Mouse (Mus musculus): ENCODE data around the gene Fam160a2.

Gene Fam160a2

GRCm38 (mm10) chr7:105399935-105400624 lies at the start of gene Fam160a2:
TSS of gene Fam160a2 (minus strand) at chr7:105400054.
- DNase-seq (ENCODE audit: inconsistent age in 2 of 2, low spot score in 1 of 2), result peak; percentile 100

DNA sequence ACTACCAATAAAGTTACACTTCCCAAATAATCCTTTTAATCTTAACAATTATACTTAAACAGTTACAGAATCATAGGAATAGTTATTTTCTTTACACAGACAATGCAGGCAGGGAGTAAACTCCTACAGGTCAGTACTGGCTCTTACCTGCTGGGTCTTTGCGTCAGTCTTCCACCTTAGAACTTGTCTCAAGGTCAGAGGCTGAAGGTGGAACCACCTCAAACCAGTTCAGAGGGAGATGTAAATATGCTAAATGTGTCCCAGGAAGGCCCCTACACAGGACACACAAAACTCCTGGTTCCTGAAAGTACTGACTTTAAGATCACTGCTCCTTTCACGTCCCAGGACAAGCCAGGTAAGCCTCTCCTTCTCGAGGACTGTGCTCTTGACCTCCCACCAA lies 45.2 kb upstream of the Fam160a2 start:
- DNase-seq (ENCODE audit: inconsistent age in 2 of 2, low spot score in 1 of 2), result no peak

- no peak for DNase-seq (ENCODE audit: inconsistent age in 2 of 2, low spot score in 1 of 2)
Observed at GRCm38 (mm10) chr7:105441426-105441825, 41.6 kb upstream of the Fam160a2 start.

GRCm38 (mm10) chr7:105437979-105438772 lies 38.3 kb upstream of the Fam160a2 start:
- no peak for DNase-seq (ENCODE audit: inconsistent age in 2 of 2, low spot score in 1 of 2)

DNA sequence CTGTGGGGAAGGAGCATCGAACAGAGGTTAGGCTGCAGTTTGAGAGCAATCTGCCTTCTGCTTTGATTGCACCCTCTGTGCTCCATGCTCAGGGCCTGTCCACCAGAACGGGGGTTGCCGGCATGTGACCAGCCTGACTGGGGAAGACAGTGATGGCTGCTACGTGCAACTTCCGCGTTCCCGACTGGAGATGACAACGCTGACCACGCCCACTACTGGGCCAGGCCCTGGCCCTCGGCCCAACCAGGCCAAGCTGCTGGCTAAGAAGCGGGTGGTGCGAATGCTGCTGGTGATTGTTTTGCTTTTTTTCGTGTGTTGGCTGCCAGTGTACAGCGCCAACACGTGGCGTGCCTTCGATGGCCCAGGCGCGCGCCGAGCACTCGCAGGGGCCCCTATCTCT lies 34.9 kb upstream of the Fam160a2 start:
- DNase-seq (ENCODE audit: inconsistent age in 2 of 2, low spot score in 1 of 2), result no peak

GRCm38 (mm10) chr7:105433859-105434258 lies 34.0 kb upstream of the Fam160a2 start:
- DNase-seq (ENCODE audit: inconsistent age in 2 of 2, low spot score in 1 of 2), result no peak

GRCm38 (mm10) chr7:105432058-105432457 lies 32.2 kb upstream of the Fam160a2 start:
- no peak for DNase-seq (ENCODE audit: inconsistent age in 2 of 2, low spot score in 1 of 2)

- DNase-seq (ENCODE audit: inconsistent age in 2 of 2, low spot score in 1 of 2), result no peak
Observed at GRCm38 (mm10) chr7:105426051-105426450, 26.2 kb upstream of the Fam160a2 start.

GRCm38 (mm10) chr7:105425424-105426043 lies 25.7 kb upstream of the Fam160a2 start, which contains the start of gene Cckbr:
TSS of gene Cckbr (plus strand) at chr7:105425731.
- DNase-seq (ENCODE audit: inconsistent age in 2 of 2, low spot score in 1 of 2), result no peak

DNA sequence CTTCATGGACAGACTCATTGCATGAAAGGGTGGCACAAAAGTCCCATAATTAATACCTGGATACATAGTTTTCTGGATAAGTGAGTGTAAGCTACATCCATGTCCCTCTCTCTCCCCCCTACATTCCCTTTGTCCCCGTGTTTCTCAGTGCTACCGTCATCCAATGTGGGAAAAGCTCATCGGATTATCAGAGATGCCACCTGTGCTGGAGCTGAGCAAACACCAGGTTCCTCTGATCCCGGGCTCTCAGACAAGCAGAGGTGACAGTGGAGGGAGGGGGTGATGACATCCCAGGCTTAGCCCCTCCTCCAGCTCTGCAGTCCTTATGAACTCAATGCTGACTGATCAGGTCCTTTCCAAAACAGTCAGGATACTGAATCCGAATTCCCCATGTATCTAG lies 24.5 kb upstream of the Fam160a2 start:
- no peak for DNase-seq (ENCODE audit: inconsistent age in 2 of 2, low spot score in 1 of 2)

GRCm38 (mm10) chr7:105420903-105421302 lies 21.0 kb upstream of the Fam160a2 start:
- DNase-seq (ENCODE audit: inconsistent age in 2 of 2, low spot score in 1 of 2), result no peak

DNA sequence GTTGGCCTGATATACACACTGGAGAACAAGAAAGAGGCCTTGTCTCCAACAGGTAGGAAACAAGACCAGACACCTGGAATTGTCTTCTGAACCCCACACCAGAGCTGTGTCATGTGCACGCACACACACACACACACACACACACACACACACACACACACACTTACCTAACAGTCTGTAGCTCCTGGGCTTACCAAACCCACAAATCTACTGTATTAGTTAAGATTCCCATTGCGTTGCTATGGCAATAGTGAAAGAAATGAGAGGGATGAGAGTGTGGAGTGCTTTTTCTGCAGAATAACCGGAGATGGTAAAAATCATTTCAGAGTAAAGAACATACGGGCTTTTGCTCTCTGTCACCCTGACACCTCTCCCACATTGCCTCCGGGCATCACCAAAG lies 18.3 kb upstream of the Fam160a2 start:
- DNase-seq (ENCODE audit: inconsistent age in 2 of 2, low spot score in 1 of 2), result no peak

DNA sequence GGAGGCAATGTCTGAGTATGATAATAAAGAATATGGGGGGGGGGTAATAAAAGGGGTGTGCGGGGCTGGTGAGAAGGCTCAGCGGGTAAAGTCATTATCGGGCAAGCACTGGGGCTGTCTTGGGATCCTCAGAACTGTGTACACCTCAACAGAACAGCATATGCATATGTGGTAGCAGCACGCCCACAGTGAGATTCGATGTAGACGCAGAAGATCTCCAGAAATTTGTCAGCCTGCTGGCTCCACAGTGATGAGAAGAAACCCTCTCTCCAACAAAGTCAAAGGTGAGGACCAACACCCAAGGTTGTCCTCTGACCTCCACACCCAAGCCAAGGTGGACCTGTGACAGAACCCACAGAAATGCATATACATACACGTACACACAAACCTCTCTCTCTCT lies 16.7 kb upstream of the Fam160a2 start:
- DNase-seq (ENCODE audit: inconsistent age in 2 of 2, low spot score in 1 of 2), result no peak

DNA sequence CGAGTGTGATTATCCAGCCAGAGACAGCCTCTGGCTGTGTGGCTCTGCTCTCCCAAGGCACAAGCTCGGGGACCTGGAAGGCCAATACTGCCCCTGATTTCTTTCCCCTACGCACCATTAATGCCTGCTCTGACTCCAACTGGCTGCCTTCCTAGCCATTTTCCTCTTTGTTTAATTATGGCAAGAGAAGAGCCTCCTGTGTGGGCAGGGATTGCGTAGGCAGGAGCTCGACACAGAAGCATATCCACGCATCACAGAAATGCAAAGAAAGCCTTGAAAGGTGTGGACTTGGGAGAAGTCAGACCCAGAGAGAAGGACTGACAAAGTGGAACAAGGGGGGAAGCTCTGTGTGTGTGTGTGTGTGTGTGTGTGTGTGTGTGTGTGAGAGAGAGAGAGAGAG lies 14.5 kb upstream of the Fam160a2 start:
- DNase-seq (ENCODE audit: inconsistent age in 2 of 2, low spot score in 1 of 2), result no peak

DNA sequence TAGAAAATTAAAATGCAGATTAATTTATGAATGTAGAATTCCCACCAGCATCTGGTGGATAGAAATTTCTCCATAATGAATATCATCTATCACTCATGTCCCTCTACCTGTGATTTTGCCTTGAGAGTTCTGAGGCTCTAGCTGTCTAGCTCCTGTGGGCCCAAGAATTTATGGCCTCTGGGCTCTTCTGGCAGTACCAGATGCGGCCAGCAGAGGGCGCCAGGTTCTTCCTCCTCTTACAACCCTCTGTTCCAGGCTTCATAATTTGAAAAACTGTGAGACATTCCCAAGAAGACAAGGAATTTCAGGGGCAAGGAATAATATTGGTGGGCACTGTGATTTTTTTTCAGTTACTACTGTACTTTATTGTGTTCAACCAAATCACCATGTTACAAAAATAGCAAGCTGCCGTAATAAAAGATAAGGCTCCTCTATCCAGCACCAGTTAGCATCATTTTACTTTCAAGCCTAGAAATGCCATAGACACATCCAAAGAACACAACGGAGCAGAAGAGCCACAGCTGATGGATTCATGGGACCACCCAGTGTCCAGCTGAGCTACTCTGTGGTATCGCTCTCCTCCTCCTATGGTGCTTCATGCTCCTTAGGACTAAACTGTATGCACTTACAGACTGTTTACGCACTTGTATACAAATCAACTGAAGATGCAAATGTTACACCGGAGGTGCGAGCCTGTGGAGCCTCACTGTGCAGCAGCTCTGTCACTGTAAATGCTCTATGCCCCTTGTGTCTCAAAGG lies 12.2 kb upstream of the Fam160a2 start:
- peak; percentile 71 to 92 for DNase-seq (ENCODE audit: inconsistent age in 2 of 2, low spot score in 1 of 2)

DNA sequence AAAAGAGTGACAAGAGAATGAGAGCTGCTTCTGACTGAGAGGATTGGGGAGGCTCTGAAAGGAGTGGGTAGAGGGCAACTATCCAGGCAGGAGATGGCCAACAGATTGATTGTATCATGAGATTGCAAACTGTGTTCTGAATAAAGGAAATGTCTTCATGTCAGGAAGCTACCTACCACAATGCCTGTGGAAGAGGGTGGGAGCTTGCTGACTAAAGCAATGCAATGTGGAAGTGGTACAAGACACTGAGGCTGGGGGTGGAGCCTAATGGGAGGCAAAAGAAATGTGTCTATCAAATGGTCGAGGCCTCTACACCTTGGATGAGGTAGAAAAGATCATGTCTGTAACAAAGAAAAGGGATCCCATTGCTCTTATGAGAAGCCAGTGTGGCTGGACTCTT lies 6.5 kb upstream of the Fam160a2 start:
- no peak for DNase-seq (ENCODE audit: inconsistent age in 2 of 2, low spot score in 1 of 2)

DNA sequence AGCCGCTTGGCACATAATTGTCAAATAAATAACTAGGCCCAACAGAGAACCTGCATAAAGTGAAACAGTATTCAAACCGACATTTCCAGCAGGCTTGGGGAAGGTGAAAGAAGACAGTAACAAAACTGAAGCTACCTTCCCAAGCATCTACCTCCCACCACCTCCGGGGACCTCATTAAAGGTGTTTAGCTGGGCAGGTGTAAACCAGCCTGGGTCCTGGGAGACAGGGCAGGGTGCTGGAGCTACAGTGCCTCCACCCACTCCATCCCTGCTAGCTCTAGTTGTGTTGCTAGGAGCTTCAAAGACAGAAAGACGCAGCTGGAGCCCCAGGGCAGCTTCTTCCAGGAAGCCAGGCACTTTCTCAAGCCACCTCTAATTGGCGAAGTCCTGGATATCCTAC lies 4.4 kb upstream of the Fam160a2 start, which contains the start of gene Cnga4:
Gene Cnga4, plus strand, starts transcription at position 301 of the 400 bp plus-strand sequence.
- no peak for DNase-seq (ENCODE audit: inconsistent age in 2 of 2, low spot score in 1 of 2)

- no peak for DNase-seq (ENCODE audit: inconsistent age in 2 of 2, low spot score in 1 of 2)
Observed at GRCm38 (mm10) chr7:105399058-105399934, 558 bp downstream of the Fam160a2 start.

DNA sequence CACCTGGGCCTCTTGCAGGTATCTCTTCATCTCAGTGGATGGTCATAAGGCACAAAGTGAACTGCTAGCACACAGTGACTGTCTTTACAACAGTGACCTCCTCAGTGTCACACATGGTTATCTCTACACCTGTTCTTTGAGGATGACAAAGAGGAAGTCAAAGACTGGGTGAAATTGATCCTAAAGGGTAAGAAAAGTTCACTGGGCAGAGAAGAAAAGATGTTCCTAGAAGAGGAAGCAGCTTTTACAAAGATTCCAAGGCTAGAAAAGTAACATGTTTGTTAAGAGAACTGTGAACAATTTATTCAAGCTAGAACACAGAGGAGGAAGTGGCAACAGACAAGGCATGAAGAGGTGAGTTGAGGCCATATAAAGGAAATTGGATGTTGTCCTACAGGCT lies 3.7 kb downstream of the Fam160a2 start:
- DNase-seq (ENCODE audit: inconsistent age in 2 of 2, low spot score in 1 of 2), result no peak

GRCm38 (mm10) chr7:105395131-105395820 lies 4.6 kb downstream of the Fam160a2 start:
- no peak for DNase-seq (ENCODE audit: inconsistent age in 2 of 2, low spot score in 1 of 2)

Measured in adrenal gland, adult (tissue).